Mouse (Mus musculus) small intestine, adult 2 months (tissue): ENCODE results near the gene Smyd2. TPM values are rescaled to one million over a fixed set of nuclear protein-coding genes. Genes with fewer than 3 reads are reported as not detected.

ENCODE experiments used
- H3K27ac ChIP-seq: fragments of 200-500 bp; 2 replicates; pipeline ENCODE4 v1.5.1; 2012; ENCODE audit warnings: low read depth, low read length, control low read depth, inconsistent platforms; ENCODE audit not compliant: insufficient read depth
- H3K27me3 ChIP-seq: fragments of 200-500 bp; 2 replicates; pipeline ENCODE4 v1.6.1; 2012; ENCODE audit warnings: mild to moderate bottlenecking, moderate library complexity, low read length, inconsistent platforms; ENCODE audit not compliant: control insufficient read depth, insufficient read depth
- H3K36me3 ChIP-seq: fragments of 200-500 bp; 2 replicates; pipeline ENCODE4 v1.6.1; 2012; ENCODE audit warnings: mild to moderate bottlenecking, low read length, control low read depth, inconsistent platforms; ENCODE audit not compliant: control insufficient read depth, insufficient read depth
- H3K4me1 ChIP-seq: fragments of 200-500 bp; 2 replicates; pipeline ENCODE4 v1.6.1; 2012; ENCODE audit warnings: low read length, inconsistent platforms, mixed read lengths; ENCODE audit not compliant: control insufficient read depth, insufficient read depth, insufficient read length
- H3K4me3 ChIP-seq: fragments of 200-500 bp; 2 replicates; pipeline ENCODE4 v1.5.1; 2012; ENCODE audit warnings: low read depth, mild to moderate bottlenecking, control low read depth, inconsistent platforms, low read length, moderate library complexity
- CTCF ChIP-seq: fragments of 200-500 bp; IDR thresholded peaks from 2 replicates; pipeline ENCODE4 v1.5.1; 2012; ENCODE audit warnings: low read depth, mild to moderate bottlenecking, control low read depth, inconsistent platforms, low read length, moderate library complexity, mixed read lengths; ENCODE audit not compliant: insufficient replicate concordance, insufficient read length; ENCODE audit errors: extremely low read depth
- POLR2A ChIP-seq: fragments of 200-500 bp; IDR thresholded peaks from 2 replicates; pipeline ENCODE4 v1.6.1; 2012; ENCODE audit warnings: low read depth, mild to moderate bottlenecking, control low read depth, inconsistent platforms, low read length, moderate library complexity
- WGBS: fragments of 180-500 bp; shearing (Covaris S2); methylation state at CpG from one replicate; pipeline ENCODE4 v1.1.7; 2018; 5-methylcytosine and 5-hydroxymethylcytosine counted together
- polyA plus RNA-seq: library from polyadenylated mRNA; depleted of rRNA; stranded (reverse); fragments of >200 nt; gene quantifications from 2 replicates; pipeline ENCODE4 v1.2.3, GENCODE M21; 2012

Smyd2 gene
- polyA plus RNA-seq, 1 experiment = 27.0 TPM

DNA sequence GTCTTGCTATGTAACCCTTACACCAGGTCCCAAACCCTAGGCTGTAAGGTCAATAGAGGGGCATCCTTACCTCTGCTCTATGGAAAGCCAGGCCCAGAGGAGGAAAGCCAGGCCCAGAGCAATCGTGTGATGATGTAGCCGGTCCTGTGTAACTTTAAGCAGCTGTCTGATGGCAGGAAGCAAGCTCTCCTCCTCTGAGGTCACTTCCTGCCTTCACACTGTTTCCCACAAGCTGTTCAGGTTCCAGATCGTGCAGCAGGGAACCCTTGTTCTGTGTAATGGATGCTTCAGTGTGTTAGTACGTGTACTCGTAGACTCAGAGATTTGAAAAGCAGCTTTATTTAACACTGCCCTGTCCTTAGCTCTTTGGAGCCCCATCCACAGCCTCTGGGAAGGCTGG lies 55.1 kb downstream of the Smyd2 start:
- WGBS = 28% methylated on average over 5 of the region's 5 CpGs
- TF ChIP-seq POLR2A = no peak
- TF ChIP-seq CTCF = no peak
- Histone ChIP-seq H3K27ac (peak overlapping the region; percentile 39), H3K36me3 (no peaks in the 10 kb centered on the region), H3K4me1 (peaks cover 12% of the 10 kb centered on the region), H3K4me3 (no peak overlapping the region), H3K27me3 (no peaks in the 10 kb centered on the region)

DNA sequence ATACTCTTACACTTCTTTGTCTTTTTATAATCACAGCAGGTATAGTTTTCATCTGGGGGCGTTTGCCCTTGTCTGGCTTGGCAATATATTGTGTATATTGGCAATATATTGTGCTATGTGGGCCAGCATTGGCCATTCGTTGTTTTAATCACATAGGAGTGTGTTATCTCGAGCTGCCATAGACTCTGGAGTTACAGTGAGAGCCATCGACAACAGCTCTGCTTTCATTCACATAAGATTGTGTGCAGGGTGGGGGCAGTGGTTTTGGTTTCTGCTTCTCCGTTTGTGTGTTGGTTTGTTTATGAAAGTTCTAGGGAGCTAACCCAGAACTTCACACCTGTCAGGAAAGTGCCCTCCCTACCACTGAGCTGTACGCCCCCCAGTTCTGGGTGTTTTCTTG lies 55.5 kb downstream of the Smyd2 start:
- Histone ChIP-seq H3K27me3 (no peaks in the 10 kb centered on the region), H3K27ac (peak overlapping the region; percentile 39), H3K36me3 (no peaks in the 10 kb centered on the region), H3K4me1 (peaks cover 12% of the 10 kb centered on the region), H3K4me3 (no peak overlapping the region)
- TF ChIP-seq POLR2A = no peak
- no peak for TF ChIP-seq CTCF
- 48% methylated on average over 6 of the region's 6 CpGs for WGBS

DNA sequence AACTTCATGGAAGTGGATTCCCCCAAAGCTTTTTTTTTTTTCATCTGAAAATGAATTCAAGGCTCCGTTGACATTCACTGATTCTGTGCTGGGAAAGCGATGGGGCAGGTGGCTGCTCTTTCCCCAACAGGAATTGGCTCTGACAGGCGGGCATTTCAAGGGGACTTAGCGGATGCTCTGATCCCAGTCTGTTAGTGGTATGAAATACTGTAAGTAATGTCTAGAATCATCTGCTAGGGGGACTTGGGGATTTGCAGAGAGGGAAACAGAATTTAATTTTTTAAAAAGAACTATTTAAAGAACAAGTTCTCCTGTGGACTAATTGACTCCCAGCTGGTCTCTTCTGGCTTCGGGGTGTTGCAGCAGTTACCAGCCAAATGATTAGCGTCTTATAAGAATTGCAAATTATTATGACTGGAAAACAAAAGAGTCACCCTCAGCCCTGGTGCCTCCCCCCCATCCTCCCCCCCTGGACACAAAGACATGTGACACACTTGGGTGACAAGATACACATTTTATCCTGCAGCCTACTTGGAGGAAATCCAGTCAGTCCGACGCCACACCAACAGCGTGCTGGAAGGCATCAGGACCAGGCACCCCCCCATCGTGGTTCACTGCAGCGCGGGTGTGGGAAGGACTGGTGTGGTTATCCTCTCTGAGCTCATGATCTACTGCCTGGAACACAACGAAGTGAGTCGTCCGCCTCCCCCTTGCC lies 57.2 kb downstream of the Smyd2 start:
- Histone ChIP-seq H3K27ac (no peak overlapping the region), H3K27me3 (no peaks in the 10 kb centered on the region), H3K36me3 (no peaks in the 10 kb centered on the region), H3K4me1 (peaks cover 12% of the 10 kb centered on the region), H3K4me3 (no peak overlapping the region)
- TF ChIP-seq CTCF (no peak), POLR2A (no peak)
- WGBS = 74% methylated on average over 15 of the region's 15 CpGs

- H3K27me3 ChIP-seq = no peaks in the 10 kb centered on the region
- no peak overlapping the region for H3K27ac ChIP-seq
- H3K4me1 ChIP-seq = peaks cover 12% of the 10 kb centered on the region
- no peak overlapping the region for H3K4me3 ChIP-seq
- H3K36me3 ChIP-seq = no peaks in the 10 kb centered on the region
- TF ChIP-seq CTCF (no peak), POLR2A (no peak)
- 59% methylated on average over 9 of the region's 9 CpGs for WGBS
Observed at GRCm38 (mm10) chr1:189864301-189864700, 57.9 kb downstream of the Smyd2 start.

GRCm38 (mm10) chr1:189863727-189864126 lies 58.4 kb downstream of the Smyd2 start:
- TF ChIP-seq CTCF = no peak
- TF ChIP-seq POLR2A = no peak
- Histone ChIP-seq H3K4me1 (peaks cover 12% of the 10 kb centered on the region), H3K4me3 (no peak overlapping the region), H3K27ac (no peak overlapping the region), H3K27me3 (no peaks in the 10 kb centered on the region), H3K36me3 (no peaks in the 10 kb centered on the region)
- WGBS = 89% methylated on average over 3 of the region's 3 CpGs

- TF ChIP-seq CTCF = no peak
- no peak for TF ChIP-seq POLR2A
- Histone ChIP-seq H3K27ac (no peak overlapping the region), H3K4me3 (no peak overlapping the region), H3K27me3 (no peaks in the 10 kb centered on the region), H3K4me1 (no peaks in the 10 kb centered on the region), H3K36me3 (no peaks in the 10 kb centered on the region)
- WGBS = 55% methylated on average over 12 of the region's 12 CpGs
Observed at GRCm38 (mm10) chr1:189860942-189861315, 61.2 kb downstream of the Smyd2 start.

- TF ChIP-seq POLR2A (no peak), CTCF (no peak)
- Histone ChIP-seq H3K36me3 (no peaks in the 10 kb centered on the region), H3K4me1 (no peaks in the 10 kb centered on the region), H3K27me3 (no peaks in the 10 kb centered on the region), H3K4me3 (no peak overlapping the region), H3K27ac (no peak overlapping the region)
- 77% methylated on average over 17 of the region's 17 CpGs for WGBS
Observed at GRCm38 (mm10) chr1:189860112-189860941, 61.8 kb downstream of the Smyd2 start.
